Mouse (Mus musculus) embryonic fibroblast, embryonic 13.5 days (primary cell): ENCODE results near the gene Fars2. TPM values are rescaled to one million over a fixed set of nuclear protein-coding genes. Genes with fewer than 3 reads are reported as not detected.

Source experiments
- H3K27ac ChIP-seq: 2 replicates; pipeline ENCODE4 v1.5.1; 2012; ENCODE audit warnings: low read length, control low read depth, inconsistent platforms; ENCODE audit not compliant: insufficient read depth
- H3K4me1 ChIP-seq: 2 replicates; pipeline ENCODE4 v1.6.1; 2011; ENCODE audit warnings: low read length; ENCODE audit not compliant: control insufficient read depth, insufficient read depth
- H3K4me3 ChIP-seq: 2 replicates; pipeline ENCODE4 v1.5.1; 2011; ENCODE audit warnings: mild to moderate bottlenecking, control low read depth, low read length; ENCODE audit not compliant: insufficient read depth
- CTCF ChIP-seq: IDR thresholded peaks from 2 replicates; pipeline ENCODE4 v1.5.1; 2011; ENCODE audit warnings: mild to moderate bottlenecking, control low read depth, low read length, moderate library complexity, borderline replicate concordance; ENCODE audit not compliant: insufficient read depth
- POLR2A ChIP-seq: IDR thresholded peaks from 2 replicates; pipeline ENCODE4 v1.6.1; 2011; ENCODE audit warnings: low read depth, mild to moderate bottlenecking, control low read depth, low read length, moderate library complexity
- polyA plus RNA-seq: library from polyadenylated mRNA; stranded (reverse); fragments of >200 nt; gene quantifications from 2 replicates; pipeline ENCODE4 v1.2.4, GENCODE M21; 2011; ENCODE audit warnings: low read depth; ENCODE audit not compliant: missing spikeins, insufficient read length

Fars2 gene
- polyA plus RNA-seq, 1 experiment: 16.0 TPM

GRCm38 (mm10) chr13:36726951-36727778 lies 610.0 kb downstream of the Fars2 start:
- Histone ChIP-seq H3K4me3 (peak overlapping the region; percentile 33), H3K27ac (0 out of 2 replicates have a peak overlapping the region, but pooled peaks have one; percentile 0), H3K4me1 (no peaks in the 10 kb centered on the region)
- TF ChIP-seq POLR2A: peak; percentile 31; the same call in 1 of the 2 replicates
- TF ChIP-seq CTCF: no peak

- Histone ChIP-seq H3K4me1 (no peaks in the 10 kb centered on the region), H3K4me3 (peak overlapping the region; percentile 33; the same call in 1 of the 2 replicates), H3K27ac (no peak overlapping the region)
- no peak for TF ChIP-seq POLR2A
Measured at GRCm38 (mm10) chr13:36727779-36728470, 610.7 kb downstream of the Fars2 start.

- TF ChIP-seq CTCF: no peak
- TF ChIP-seq POLR2A: no peak
- Histone ChIP-seq H3K4me1 (no peaks in the 10 kb centered on the region), H3K4me3 (no peak overlapping the region), H3K27ac (no peak overlapping the region)
Measured at GRCm38 (mm10) chr13:36728509-36728908, 611.3 kb downstream of the Fars2 start.

- Histone ChIP-seq H3K4me1 (no peaks in the 10 kb centered on the region), H3K4me3 (no peak overlapping the region), H3K27ac (no peak overlapping the region)
- TF ChIP-seq CTCF (no peak), POLR2A (no peak)
Measured at GRCm38 (mm10) chr13:36729731-36730340, 612.6 kb downstream of the Fars2 start.

- H3K4me3 ChIP-seq: no peak overlapping the region
- H3K27ac ChIP-seq: no peak overlapping the region
- no peaks in the 10 kb centered on the region for H3K4me1 ChIP-seq
- TF ChIP-seq POLR2A (no peak), CTCF (no peak)
Measured at GRCm38 (mm10) chr13:36730341-36730761, 613.1 kb downstream of the Fars2 start.

GRCm38 (mm10) chr13:36731016-36731930 lies 614.1 kb downstream of the Fars2 start:
- no peak for TF ChIP-seq CTCF
- TF ChIP-seq POLR2A: no peak
- Histone ChIP-seq H3K4me1 (no peaks in the 10 kb centered on the region), H3K27ac (no peak overlapping the region), H3K4me3 (peak overlapping the region; percentile 50)

- no peak for TF ChIP-seq CTCF
- TF ChIP-seq POLR2A: no peak
- Histone ChIP-seq H3K4me1 (no peaks in the 10 kb centered on the region), H3K27ac (no peak overlapping the region)
Measured at GRCm38 (mm10) chr13:36731931-36732461, 614.8 kb downstream of the Fars2 start.

GRCm38 (mm10) chr13:36732891-36733490 lies 615.8 kb downstream of the Fars2 start:
- H3K27ac ChIP-seq: no peak overlapping the region
- no peak overlapping the region for H3K4me3 ChIP-seq
- H3K4me1 ChIP-seq: no peaks in the 10 kb centered on the region
- TF ChIP-seq CTCF (no peak), POLR2A (no peak)

More at GRCm38 (mm10) chr13:36731931-36732461, 614.8 kb downstream of the Fars2 start:
- H3K4me3 ChIP-seq: peak overlapping the region; percentile 50
